Mouse (Mus musculus) lung, postnatal 0 days (tissue): ENCODE measurements at regions not wholly inside any gene's neighbourhood (a gene's known extent, or its start where the extent isn't known, plus 50 kb on each side); places are given as distances from the start of the nearest gene placed in this dataset.

Experiments
- ATAC-seq: fragments of 200-750 bp; cut with Nextera tagmentation; 2 replicates; pipeline ENCODE4 v1.8.0; 2017; ENCODE audit warnings: moderate library complexity
- DNase-seq: peaks from one replicate; pipeline ENCODE4 v3.0.0-alpha.2; 2016; ENCODE audit warnings: low spot score
- H3K27ac ChIP-seq: fragments of 300-500 bp; sonication (generic); 2 replicates; pipeline ENCODE4 v1.5.1; 2014; ENCODE audit warnings: antibody characterized with exemption, mild to moderate bottlenecking, low read length, mixed read lengths
- H3K27me3 ChIP-seq: fragments of 300-500 bp; sonication (generic); replicated peaks from 2 replicates; pipeline ENCODE4 v1.6.1; 2014; ENCODE audit warnings: low read length, mixed read lengths; ENCODE audit not compliant: insufficient read depth
- H3K36me3 ChIP-seq: fragments of 300-500 bp; sonication (generic); 2 replicates; pipeline ENCODE4 v1.6.1; 2014; ENCODE audit warnings: low read length, mixed read lengths; ENCODE audit not compliant: insufficient read depth
- H3K4me1 ChIP-seq: fragments of 300-500 bp; sonication (generic); 2 replicates; pipeline ENCODE4 v1.6.1; 2014; ENCODE audit warnings: antibody characterized with exemption, low read depth, low read length, mixed read lengths; ENCODE audit not compliant: insufficient read depth
- H3K4me2 ChIP-seq: fragments of 300-500 bp; sonication (generic); replicated peaks from 2 replicates; pipeline ENCODE4 v1.6.1; 2014; ENCODE audit warnings: low read depth, mild to moderate bottlenecking, low read length, moderate library complexity, mixed read lengths
- H3K4me3 ChIP-seq: fragments of 300-500 bp; sonication (generic); 2 replicates; pipeline ENCODE4 v1.5.1; 2014; ENCODE audit warnings: low read depth, low read length
- H3K9ac ChIP-seq: fragments of 300-500 bp; sonication (generic); replicated peaks from 2 replicates; pipeline ENCODE4 v1.6.1; 2014; ENCODE audit warnings: low read depth, mild to moderate bottlenecking
- H3K9me3 ChIP-seq: fragments of 300-500 bp; sonication (generic); 2 replicates; pipeline ENCODE4 v1.6.1; 2016; ENCODE audit warnings: low read length, mixed read lengths
- CTCF ChIP-seq: IDR thresholded peaks from 2 replicates; pipeline ENCODE4 v1.5.1; 2016; ENCODE audit warnings: antibody characterized with exemption, mild to moderate bottlenecking
- EP300 ChIP-seq: IDR thresholded peaks from 2 replicates; pipeline ENCODE4 v1.6.1; 2016; ENCODE audit warnings: antibody characterized with exemption, mild to moderate bottlenecking, control low read depth
- WGBS: fragments of 180-500 bp; shearing (Covaris S2); extraction: QIAGEN DNeasy Blood & Tissue Kit; methylation state at CpG from one replicate; pipeline ENCODE4 v1.1.7; 2014; 5-methylcytosine and 5-hydroxymethylcytosine counted together

GRCm38 (mm10) chr11:117417959-117418574 lies 66.1 kb upstream of the Gm11733 start:
- H3K4me1 ChIP-seq, result 0 out of 2 replicates have a peak, but pooled peaks cover 3% of the 10 kb centered on the region
- no peaks in the 10 kb centered on the region for H3K9me3 ChIP-seq
- 60% methylated on average over 9 of the region's 9 CpGs for WGBS
- no peak overlapping the region for H3K4me3 ChIP-seq
- DNase-seq (no peak), ATAC-seq (no peak)
- H3K36me3 ChIP-seq, result no peaks in the 10 kb centered on the region
- H3K27me3 ChIP-seq, result peaks cover 31% of the 10 kb centered on the region; the same call in 1 of the 2 replicates
- TF ChIP-seq CTCF (no peak), EP300 (no peak)
- H3K4me2 ChIP-seq, result no peak overlapping the region
- H3K27ac ChIP-seq, result no peak overlapping the region
- no peak overlapping the region for H3K9ac ChIP-seq

GRCm38 (mm10) chr11:117418939-117419338 lies 65.2 kb upstream of the Gm11733 start:
- no peak overlapping the region for H3K4me3 ChIP-seq
- no peak overlapping the region for H3K27ac ChIP-seq
- H3K4me1 ChIP-seq, result 0 out of 2 replicates have a peak, but pooled peaks cover 3% of the 10 kb centered on the region
- H3K9ac ChIP-seq, result no peak overlapping the region
- no peak for DNase-seq
- no peaks in the 10 kb centered on the region for H3K9me3 ChIP-seq
- H3K4me2 ChIP-seq, result no peak overlapping the region
- ATAC-seq, result no peak
- WGBS, result 67% methylated on average over 3 of the region's 3 CpGs
- H3K27me3 ChIP-seq, result peaks cover 23% of the 10 kb centered on the region; the same call in 1 of the 2 replicates
- no peaks in the 10 kb centered on the region for H3K36me3 ChIP-seq
- TF ChIP-seq CTCF, result no peak
- no peak for TF ChIP-seq EP300

DNA sequence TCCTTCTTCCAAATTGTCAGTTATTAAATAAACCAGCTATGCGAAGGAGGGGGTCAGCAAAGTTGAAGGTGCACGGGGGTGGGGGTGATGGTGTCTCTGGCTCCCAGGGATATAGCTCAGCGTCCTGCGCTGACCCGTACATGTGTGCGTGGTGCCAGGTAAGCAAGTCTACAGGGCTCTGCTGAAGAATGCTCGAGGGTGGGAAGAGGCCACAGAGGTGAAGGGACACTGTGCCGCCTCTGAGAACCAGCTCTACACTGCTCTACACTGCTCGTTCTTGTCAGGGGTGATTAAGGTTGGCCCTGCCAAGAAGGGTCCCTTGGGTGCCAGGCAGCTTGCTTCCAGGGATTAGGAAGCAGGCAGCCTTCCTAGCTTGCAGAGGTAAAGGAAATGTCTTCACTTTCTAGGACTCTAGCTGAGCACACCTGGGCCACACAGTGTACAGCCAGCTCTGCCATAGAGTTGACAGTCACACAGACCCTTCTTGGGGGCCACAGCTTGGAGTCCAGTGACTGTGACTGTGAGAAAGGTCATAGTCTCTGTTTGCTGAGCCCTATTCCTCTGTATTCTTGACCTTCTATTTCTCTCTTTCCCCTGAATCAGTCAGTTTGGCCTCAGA lies 64.7 kb upstream of the Gm11733 start:
- Histone ChIP-seq H3K27me3 (peaks cover 18% of the 10 kb centered on the region; the same call in 1 of the 2 replicates), H3K27ac (no peak overlapping the region), H3K36me3 (no peaks in the 10 kb centered on the region), H3K9ac (no peak overlapping the region), H3K9me3 (no peaks in the 10 kb centered on the region), H3K4me3 (no peak overlapping the region), H3K4me2 (no peak overlapping the region), H3K4me1 (0 out of 2 replicates have a peak, but pooled peaks cover 3% of the 10 kb centered on the region)
- no peak for DNase-seq
- ATAC-seq, result no peak
- WGBS, result 81% methylated on average over 9 of the region's 9 CpGs
- TF ChIP-seq CTCF (no peak), EP300 (no peak)

DNA sequence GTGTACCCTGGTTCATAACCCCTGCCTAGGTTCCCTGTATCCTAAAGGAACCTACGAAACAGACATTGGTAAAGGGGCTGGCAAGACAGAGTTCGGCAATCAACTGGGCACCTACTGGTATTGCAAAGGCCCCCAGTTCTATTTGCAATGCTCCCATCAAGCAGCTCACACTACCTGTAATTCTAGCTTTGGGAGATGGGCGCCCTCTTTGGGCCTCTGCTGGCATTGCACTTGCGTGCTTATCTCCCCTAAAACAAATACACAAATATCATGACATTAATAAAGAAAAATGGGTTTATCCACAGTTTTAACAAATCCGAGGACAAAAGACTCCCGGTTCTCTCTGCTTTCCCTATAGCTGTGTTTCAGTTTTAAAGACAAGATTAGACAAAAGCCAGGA lies 61.5 kb upstream of the Gm11733 start:
- Histone ChIP-seq H3K4me2 (no peak overlapping the region), H3K27ac (no peak overlapping the region), H3K9ac (no peak overlapping the region), H3K36me3 (no peaks in the 10 kb centered on the region), H3K27me3 (no peaks in the 10 kb centered on the region), H3K9me3 (no peaks in the 10 kb centered on the region), H3K4me1 (no peaks in the 10 kb centered on the region), H3K4me3 (no peak overlapping the region)
- no peak for ATAC-seq
- 85% methylated on average over 6 of the region's 6 CpGs for WGBS
- TF ChIP-seq EP300, result no peak
- peak; percentile 37 for TF ChIP-seq CTCF
- DNase-seq, result no peak

DNA sequence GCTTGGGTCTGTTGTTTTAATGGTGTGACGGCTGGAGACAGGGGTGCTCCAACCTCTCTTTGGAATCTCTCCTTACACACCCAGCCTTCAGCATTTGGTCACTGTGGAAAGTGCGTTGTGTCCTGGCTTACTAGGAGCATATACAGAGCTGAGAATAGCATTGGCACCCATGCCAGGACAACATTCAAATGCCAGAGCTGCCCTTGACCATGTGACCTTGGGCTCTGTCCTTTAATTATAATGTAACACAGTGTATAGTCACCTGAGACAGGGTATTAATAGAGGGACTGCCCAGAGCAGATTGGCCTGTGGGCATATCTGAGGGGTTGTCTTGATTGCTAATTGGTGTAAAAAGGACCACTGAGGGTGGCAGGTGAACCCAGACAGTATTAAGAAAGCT lies 60.7 kb upstream of the Gm11733 start:
- Histone ChIP-seq H3K9me3 (no peaks in the 10 kb centered on the region), H3K4me1 (no peaks in the 10 kb centered on the region), H3K27me3 (no peaks in the 10 kb centered on the region), H3K27ac (no peak overlapping the region), H3K9ac (no peak overlapping the region), H3K36me3 (no peaks in the 10 kb centered on the region), H3K4me2 (no peak overlapping the region), H3K4me3 (no peak overlapping the region)
- ATAC-seq (no peak), DNase-seq (no peak)
- TF ChIP-seq CTCF (no peak), EP300 (no peak)
- WGBS, result 86% methylated on average over 2 of the region's 2 CpGs

GRCm38 (mm10) chr11:117425466-117425865 lies 58.7 kb upstream of the Gm11733 start:
- no peaks in the 10 kb centered on the region for H3K36me3 ChIP-seq
- H3K9me3 ChIP-seq, result no peaks in the 10 kb centered on the region
- H3K27me3 ChIP-seq, result no peaks in the 10 kb centered on the region
- 42% methylated on average over 8 of the region's 9 CpGs for WGBS
- TF ChIP-seq CTCF (no peak), EP300 (no peak)
- H3K4me3 ChIP-seq, result no peak overlapping the region
- no peaks in the 10 kb centered on the region for H3K4me1 ChIP-seq
- no peak overlapping the region for H3K27ac ChIP-seq
- no peak overlapping the region for H3K9ac ChIP-seq
- ATAC-seq (0 out of 2 replicates have a peak, but pooled peaks have one; percentile 2), DNase-seq (no peak)
- no peak overlapping the region for H3K4me2 ChIP-seq
